Mouse (Mus musculus) embryo, embryonic 10.5 days (tissue): ENCODE results near the gene Proca1.

ENCODE experiments used
- DNase-seq: peaks from one replicate; pipeline ENCODE4 v3.0.0-alpha.2; 2015; ENCODE audit warnings: low spot score

Gene Proca1

GRCm38 (mm10) chr11:78193113-78193512 lies at the start of gene Proca1:
TSS of gene Proca1 (plus strand) at chr11:78193392.
- DNase-seq: no peak

GRCm38 (mm10) chr11:78143520-78143919 lies 49.7 kb upstream of the Proca1 start:
- DNase-seq: no peak

DNA sequence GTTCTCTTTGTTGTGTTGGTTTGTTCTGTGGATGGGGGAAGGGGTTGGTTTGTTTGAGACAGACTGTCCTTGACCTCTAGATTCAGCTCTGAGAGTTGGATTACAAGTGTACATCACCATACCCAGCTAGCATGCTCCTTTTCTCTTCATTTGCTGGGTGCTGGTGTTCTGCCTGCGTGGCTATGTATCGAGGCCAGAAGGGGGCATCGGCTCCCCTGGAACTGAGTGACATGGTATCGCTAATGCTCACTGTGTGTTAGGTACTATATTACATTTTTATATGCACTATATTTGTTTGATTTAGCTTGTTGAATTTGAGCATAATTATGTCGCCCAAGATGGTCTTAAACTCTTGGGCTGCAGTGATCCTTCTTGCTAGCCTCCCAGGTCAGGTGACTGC lies 47.0 kb upstream of the Proca1 start:
- DNase-seq: no peak

- DNase-seq: no peak
These were observed 46.3 kb upstream of the Proca1 start for GRCm38 (mm10) chr11:78146707-78147543.

DNA sequence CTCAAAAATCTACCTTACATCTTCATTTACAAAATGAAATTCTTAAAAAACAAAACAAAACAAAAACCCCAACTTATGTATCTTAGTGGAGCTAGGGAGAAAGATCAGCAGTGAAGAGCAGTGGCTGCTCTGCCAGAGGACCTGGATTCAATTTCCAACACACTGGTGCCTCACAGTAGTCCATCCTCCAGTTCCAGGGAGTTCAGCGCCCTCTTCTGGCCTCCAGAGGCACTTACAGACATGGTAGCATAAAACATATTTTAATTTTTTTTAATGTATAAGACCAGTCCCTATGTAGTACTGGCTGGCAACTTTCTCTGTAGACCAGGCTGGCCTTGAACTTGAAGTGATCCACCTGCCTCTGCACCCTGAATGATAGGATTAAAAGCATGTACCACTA lies 42.0 kb upstream of the Proca1 start:
- DNase-seq: peak; percentile 64

DNA sequence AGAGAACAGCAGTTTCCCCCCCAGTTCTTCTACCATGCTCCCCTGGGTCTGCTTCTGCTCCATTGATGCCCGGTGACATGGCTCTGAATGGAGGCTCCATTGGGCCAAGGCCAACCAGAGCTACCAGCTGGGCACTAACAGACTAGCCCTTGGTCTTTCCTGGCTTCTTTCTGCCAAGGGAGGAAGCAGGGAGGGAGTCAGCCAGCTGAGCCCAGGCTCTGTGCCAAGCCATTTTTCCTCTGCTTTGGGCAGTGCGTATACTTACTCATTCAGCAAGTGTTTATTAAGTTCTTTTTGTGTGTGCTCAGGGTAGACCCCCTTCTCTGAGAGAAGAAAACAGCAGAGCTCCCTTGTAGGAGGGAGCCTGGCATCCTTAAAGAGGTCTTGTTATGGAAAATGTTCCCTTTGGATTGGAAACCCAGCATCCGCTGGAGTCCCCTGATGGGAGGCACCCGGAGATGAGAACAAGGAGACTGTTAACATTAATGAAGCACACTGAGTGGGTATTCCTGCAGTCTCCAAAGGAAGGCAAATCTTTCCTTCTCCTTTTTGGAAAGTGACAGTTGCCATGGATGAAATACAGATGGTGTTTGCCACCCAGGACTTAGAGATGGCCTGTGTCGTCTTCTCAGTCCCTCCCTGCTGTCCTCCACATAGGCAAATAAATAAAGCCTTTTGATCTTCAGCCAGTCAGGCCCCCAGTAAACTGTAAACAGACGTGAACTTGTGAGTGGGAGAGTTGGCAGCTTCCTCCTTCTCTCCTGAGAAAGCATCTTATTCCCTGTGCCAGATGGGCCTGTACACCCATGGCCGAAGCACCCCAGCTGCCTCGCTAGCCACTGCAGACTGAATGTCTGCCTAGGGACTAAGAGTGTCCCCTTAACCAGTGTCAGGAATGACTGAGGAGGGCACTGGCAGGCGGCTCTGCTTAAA lies 40.6 kb upstream of the Proca1 start:
- no peak for DNase-seq

- DNase-seq: no peak
These were observed 39.4 kb upstream of the Proca1 start for GRCm38 (mm10) chr11:78153778-78154177.

- DNase-seq: no peak
These were observed 37.5 kb upstream of the Proca1 start for GRCm38 (mm10) chr11:78155674-78156073.

DNA sequence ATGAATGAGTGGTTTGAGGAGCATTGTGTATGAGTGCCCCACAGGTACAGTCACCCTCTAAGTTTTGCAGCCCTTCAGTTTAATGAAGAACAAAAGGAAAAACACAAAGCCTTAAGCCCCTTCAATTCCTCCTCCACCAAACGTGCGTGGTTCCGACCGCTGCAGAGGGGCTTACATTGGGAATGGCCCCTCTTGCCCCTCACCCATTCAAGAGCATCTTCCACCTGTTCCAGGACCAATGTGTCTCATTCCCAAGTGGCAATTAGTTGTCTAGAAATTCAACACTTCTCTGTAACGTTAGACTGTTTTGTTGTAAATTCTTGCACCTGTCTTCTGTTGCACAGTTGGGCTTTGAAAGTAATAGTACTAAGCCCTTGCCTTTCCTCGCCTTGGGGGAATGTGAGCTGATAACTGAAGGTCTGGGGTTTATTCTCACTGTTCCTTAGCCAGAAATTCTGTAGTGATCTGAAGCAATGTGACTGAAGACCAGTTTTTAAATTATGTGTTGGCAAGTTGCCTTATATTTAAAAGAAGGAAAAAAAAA lies 37.0 kb upstream of the Proca1 start:
- DNase-seq: no peak

DNA sequence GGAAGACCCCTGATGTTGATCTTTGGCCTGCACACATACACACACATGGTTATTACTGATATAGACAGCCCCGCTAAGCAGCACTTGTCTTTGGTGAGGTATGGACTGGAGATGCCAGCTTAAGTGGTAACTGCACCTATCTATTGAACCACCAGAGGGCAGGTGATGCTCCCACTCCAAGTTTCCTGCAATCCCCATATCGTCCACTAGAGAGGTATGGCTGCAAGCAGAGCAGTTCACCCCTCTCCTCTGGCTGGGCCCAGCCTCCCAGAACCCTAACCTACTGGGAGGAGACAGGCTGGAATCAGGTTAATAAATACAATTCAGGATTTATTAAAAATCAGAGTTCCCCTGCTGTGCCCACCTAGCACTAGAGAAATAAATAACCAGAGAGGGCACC lies 34.1 kb upstream of the Proca1 start:
- DNase-seq: peak; percentile 91

GRCm38 (mm10) chr11:78159557-78159956 lies 33.6 kb upstream of the Proca1 start:
- no peak for DNase-seq

DNA sequence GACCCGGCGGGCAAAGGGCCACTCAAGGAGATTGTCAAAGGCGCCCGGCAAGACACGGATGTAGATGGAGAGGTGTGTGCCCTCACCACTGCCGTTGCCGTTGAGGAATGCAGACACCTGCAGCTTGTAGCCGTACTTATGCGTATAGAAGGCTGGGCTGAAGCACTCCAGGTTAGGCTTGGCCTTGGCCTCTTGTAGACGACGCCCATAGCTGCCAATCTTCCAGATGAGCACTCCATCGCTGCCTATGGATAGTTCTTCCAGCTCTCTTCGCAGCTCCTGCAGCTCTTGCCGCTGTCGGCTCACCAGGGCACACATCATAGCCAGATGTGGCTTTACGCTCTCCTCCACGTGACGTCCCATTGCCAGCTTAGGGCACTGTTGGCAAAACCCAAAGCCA lies 33.0 kb upstream of the Proca1 start:
- no peak for DNase-seq

DNA sequence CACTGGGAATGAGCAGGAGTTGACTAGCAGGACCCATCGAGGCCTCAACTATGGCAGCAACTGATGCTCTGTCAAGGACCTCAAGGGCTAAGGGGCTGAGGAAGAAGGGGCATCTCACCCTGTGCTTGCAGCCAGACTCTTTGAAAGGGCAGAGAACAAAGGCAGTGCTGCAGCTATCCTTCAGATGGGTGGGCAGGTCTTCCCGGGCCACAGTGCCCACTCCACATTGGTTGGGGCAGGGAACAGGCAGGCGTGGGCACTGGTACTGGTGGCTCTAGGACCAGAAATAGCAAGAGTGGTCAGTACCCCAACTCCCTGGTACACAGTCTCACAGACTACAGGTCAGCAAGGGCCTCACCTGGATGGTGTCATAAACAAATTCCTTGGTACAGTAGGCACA lies 32.5 kb upstream of the Proca1 start:
- DNase-seq: no peak

- DNase-seq: no peak
These were observed 32.0 kb upstream of the Proca1 start for GRCm38 (mm10) chr11:78161169-78161568.

- DNase-seq: no peak
These were observed 31.2 kb upstream of the Proca1 start for GRCm38 (mm10) chr11:78161968-78162367.

- DNase-seq: no peak
These were observed 30.7 kb upstream of the Proca1 start for GRCm38 (mm10) chr11:78162504-78162903.

- DNase-seq: no peak
These were observed 30.1 kb upstream of the Proca1 start for GRCm38 (mm10) chr11:78163045-78163444.

- peak; percentile 93 for DNase-seq
These were observed 29.2 kb upstream of the Proca1 start for GRCm38 (mm10) chr11:78163681-78164603.

DNA sequence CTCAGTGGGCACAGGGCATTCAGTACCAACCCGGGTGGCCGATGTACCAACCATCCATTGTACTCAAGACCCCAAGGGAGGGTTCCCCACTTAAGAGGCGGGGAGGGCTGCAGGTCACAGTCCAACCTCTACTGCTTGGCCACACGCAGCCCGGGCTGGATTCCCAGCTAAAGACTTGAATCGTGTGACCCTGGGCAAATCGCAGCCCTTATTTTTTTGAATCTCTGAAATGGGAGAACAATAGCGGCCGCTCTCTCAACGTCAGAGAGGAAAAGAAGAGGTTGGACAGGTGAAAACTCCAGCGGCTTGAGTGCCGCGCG lies 28.6 kb upstream of the Proca1 start:
- peak; percentile 51 for DNase-seq

GRCm38 (mm10) chr11:78164924-78165760 lies 28.1 kb upstream of the Proca1 start, which contains the start of gene Traf4:
TSS of gene Traf4 (minus strand) at chr11:78165589.
- peak; percentile 94 for DNase-seq

- DNase-seq: no peak
These were observed 27.5 kb upstream of the Proca1 start for GRCm38 (mm10) chr11:78165761-78166109.
